Mouse (Mus musculus): ENCODE data around the gene Ndufv1. TPM values are rescaled to one million over a fixed set of nuclear protein-coding genes. Genes with fewer than 3 reads are reported as not detected.

Gene Ndufv1
- polyA plus RNA-seq, 2 experiments: 84.8 to 159 TPM

GRCm38 (mm10) chr19:4013066-4013465 lies 460 bp upstream of the Ndufv1 start:
- H3K4me1 ChIP-seq (replicated peaks; ENCODE audit: control insufficient read depth in 2 of 2, insufficient read depth in 2 of 2, low read length in 1 of 2): peaks cover 26 to 29% of the 10 kb centered on the region in 2 experiments
- H3K27ac ChIP-seq: peak overlapping the region; percentile 74
- no peaks in the 10 kb centered on the region for H3K27me3 ChIP-seq (ENCODE audit: control insufficient read depth, insufficient read depth, low read length)
- peak; percentile 19 to 31 (median 20) for DNase-seq (ENCODE audit: low read depth in 3 of 3, low spot score in 3 of 3)
- H3K4me3 ChIP-seq (ENCODE audit: insufficient read depth in 1 of 2, low read depth in 2 of 2, low read length in 2 of 2): peak overlapping the region; percentile 73 to 80
- TF ChIP-seq EP300 (IDR thresholded peaks at IDR 0.05; ENCODE audit: low read depth) (no peak), CTCF (IDR thresholded peaks at IDR 0.05; ENCODE audit: low read depth) (no peak)
- H3K9ac ChIP-seq (replicated peaks): peak overlapping the region; percentile 82
- 10% methylated on average over 9 of the region's 9 CpGs for WGBS (ENCODE audit: insufficient replicate concordance)
- H3K4me2 ChIP-seq (ENCODE audit: low read depth): peak overlapping the region; percentile 85
- ATAC-seq (ENCODE audit: insufficient read depth): peak; percentile 49
- peaks cover 12% of the 10 kb centered on the region for H3K36me3 ChIP-seq (replicated peaks; ENCODE audit: control insufficient read depth, insufficient read depth, low read depth)
- no peaks in the 10 kb centered on the region for H3K9me3 ChIP-seq (ENCODE audit: control insufficient read depth, low read length)

GRCm38 (mm10) chr19:4011086-4011485 lies 1.5 kb downstream of the Ndufv1 start:
- H3K4me2 ChIP-seq (ENCODE audit: low read depth): peak overlapping the region; percentile 85
- H3K27me3 ChIP-seq (ENCODE audit: control insufficient read depth, insufficient read depth, low read length): no peaks in the 10 kb centered on the region
- no peak for TF ChIP-seq EP300 (IDR thresholded peaks at IDR 0.05; ENCODE audit: low read depth)
- ATAC-seq (ENCODE audit: insufficient read depth): no peak
- H3K4me1 ChIP-seq (replicated peaks; ENCODE audit: control insufficient read depth in 2 of 2, insufficient read depth in 2 of 2, low read length in 1 of 2): peaks cover 23 to 26% of the 10 kb centered on the region in 2 experiments
- peaks cover 26% of the 10 kb centered on the region for H3K36me3 ChIP-seq (replicated peaks; ENCODE audit: control insufficient read depth, insufficient read depth, low read depth)
- no peak overlapping the region for H3K9ac ChIP-seq (replicated peaks)
- DNase-seq (ENCODE audit: low read depth in 3 of 3, low spot score in 3 of 3): no peak
- no peaks in the 10 kb centered on the region for H3K9me3 ChIP-seq (ENCODE audit: control insufficient read depth, low read length)
- H3K4me3 ChIP-seq (ENCODE audit: insufficient read depth in 1 of 2, low read depth in 2 of 2, low read length in 2 of 2): no peak overlapping the region
- WGBS (ENCODE audit: insufficient replicate concordance): 81% methylated on average over 5 of the region's 5 CpGs
- no peak overlapping the region for H3K27ac ChIP-seq

GRCm38 (mm10) chr19:4005971-4006370 lies 6.6 kb downstream of the Ndufv1 start:
- TF ChIP-seq CTCF (IDR thresholded peaks at IDR 0.05; ENCODE audit: low read depth) (no peak), EP300 (IDR thresholded peaks at IDR 0.05; ENCODE audit: low read depth) (no peak)
- H3K4me2 ChIP-seq (ENCODE audit: low read depth): no peak overlapping the region
- H3K27ac ChIP-seq: no peak overlapping the region
- no peak overlapping the region for H3K9ac ChIP-seq (replicated peaks)
- H3K36me3 ChIP-seq (replicated peaks; ENCODE audit: control insufficient read depth, insufficient read depth, low read depth): peaks cover 28% of the 10 kb centered on the region
- WGBS (ENCODE audit: insufficient replicate concordance): 83% methylated on average over 8 of the region's 8 CpGs
- H3K4me3 ChIP-seq (ENCODE audit: insufficient read depth in 1 of 2, low read depth in 2 of 2, low read length in 2 of 2): no peak overlapping the region
- no peak for ATAC-seq (ENCODE audit: insufficient read depth)
- H3K9me3 ChIP-seq (ENCODE audit: control insufficient read depth, low read length): no peaks in the 10 kb centered on the region
- DNase-seq (ENCODE audit: low read depth in 3 of 3, low spot score in 3 of 3): no peak
- peaks cover 0 to 4% of the 10 kb centered on the region in 2 experiments; a peak in 2 of 4 replicates for H3K4me1 ChIP-seq (replicated peaks; ENCODE audit: control insufficient read depth in 2 of 2, insufficient read depth in 2 of 2, low read length in 1 of 2)
- no peaks in the 10 kb centered on the region for H3K27me3 ChIP-seq (ENCODE audit: control insufficient read depth, insufficient read depth, low read length)

GRCm38 (mm10) chr19:4005091-4005490 lies 7.5 kb downstream of the Ndufv1 start:
- Histone ChIP-seq H3K4me2 (ENCODE audit: low read depth) (no peak overlapping the region), H3K4me1 (replicated peaks; ENCODE audit: control insufficient read depth in 2 of 2, insufficient read depth in 2 of 2, low read length in 1 of 2) (peaks cover 0 to 5% of the 10 kb centered on the region in 2 experiments; a peak in 2 of 4 replicates), H3K9me3 (ENCODE audit: control insufficient read depth, low read length) (no peaks in the 10 kb centered on the region), H3K9ac (replicated peaks) (no peak overlapping the region), H3K27me3 (ENCODE audit: control insufficient read depth, insufficient read depth, low read length) (no peaks in the 10 kb centered on the region), H3K27ac (no peak overlapping the region), H3K36me3 (replicated peaks; ENCODE audit: control insufficient read depth, insufficient read depth, low read depth) (peaks cover 28% of the 10 kb centered on the region), H3K4me3 (ENCODE audit: insufficient read depth in 1 of 2, low read depth in 2 of 2, low read length in 2 of 2) (no peak overlapping the region)
- 77% methylated on average over 9 of the region's 9 CpGs for whole genome bisulfite sequencing (ENCODE audit: insufficient replicate concordance)
- no peak for DNase-seq (ENCODE audit: low read depth in 3 of 3, low spot score in 3 of 3)
- no peak for ATAC-seq (ENCODE audit: insufficient read depth)
- TF ChIP-seq CTCF (IDR thresholded peaks at IDR 0.05; ENCODE audit: low read depth) (no peak), EP300 (IDR thresholded peaks at IDR 0.05; ENCODE audit: low read depth) (no peak)

GRCm38 (mm10) chr19:4004331-4004730 lies 8.3 kb downstream of the Ndufv1 start:
- no peaks in the 10 kb centered on the region for H3K27me3 ChIP-seq (ENCODE audit: control insufficient read depth, insufficient read depth, low read length)
- whole genome bisulfite sequencing (ENCODE audit: insufficient replicate concordance): 75% methylated on average over 15 of the region's 15 CpGs
- DNase-seq (ENCODE audit: low read depth in 3 of 3, low spot score in 3 of 3): no peak
- peaks cover 28% of the 10 kb centered on the region for H3K36me3 ChIP-seq (replicated peaks; ENCODE audit: control insufficient read depth, insufficient read depth, low read depth)
- no peak overlapping the region for H3K9ac ChIP-seq (replicated peaks)
- H3K4me3 ChIP-seq (ENCODE audit: insufficient read depth in 1 of 2, low read depth in 2 of 2, low read length in 2 of 2): no peak overlapping the region
- no peak for TF ChIP-seq EP300 (IDR thresholded peaks at IDR 0.05; ENCODE audit: low read depth)
- TF ChIP-seq CTCF (IDR thresholded peaks at IDR 0.05; ENCODE audit: low read depth): no peak
- H3K27ac ChIP-seq: no peak overlapping the region
- H3K4me1 ChIP-seq (replicated peaks; ENCODE audit: control insufficient read depth in 2 of 2, insufficient read depth in 2 of 2, low read length in 1 of 2): peaks cover 2 to 8% of the 10 kb centered on the region in 2 experiments; a peak in 2 of 4 replicates
- H3K4me2 ChIP-seq (ENCODE audit: low read depth): no peak overlapping the region
- ATAC-seq (ENCODE audit: insufficient read depth): no peak
- H3K9me3 ChIP-seq (ENCODE audit: control insufficient read depth, low read length): no peaks in the 10 kb centered on the region
